ENCODE assay signal across 9 mouse cellular contexts in the genomic region with DNA sequence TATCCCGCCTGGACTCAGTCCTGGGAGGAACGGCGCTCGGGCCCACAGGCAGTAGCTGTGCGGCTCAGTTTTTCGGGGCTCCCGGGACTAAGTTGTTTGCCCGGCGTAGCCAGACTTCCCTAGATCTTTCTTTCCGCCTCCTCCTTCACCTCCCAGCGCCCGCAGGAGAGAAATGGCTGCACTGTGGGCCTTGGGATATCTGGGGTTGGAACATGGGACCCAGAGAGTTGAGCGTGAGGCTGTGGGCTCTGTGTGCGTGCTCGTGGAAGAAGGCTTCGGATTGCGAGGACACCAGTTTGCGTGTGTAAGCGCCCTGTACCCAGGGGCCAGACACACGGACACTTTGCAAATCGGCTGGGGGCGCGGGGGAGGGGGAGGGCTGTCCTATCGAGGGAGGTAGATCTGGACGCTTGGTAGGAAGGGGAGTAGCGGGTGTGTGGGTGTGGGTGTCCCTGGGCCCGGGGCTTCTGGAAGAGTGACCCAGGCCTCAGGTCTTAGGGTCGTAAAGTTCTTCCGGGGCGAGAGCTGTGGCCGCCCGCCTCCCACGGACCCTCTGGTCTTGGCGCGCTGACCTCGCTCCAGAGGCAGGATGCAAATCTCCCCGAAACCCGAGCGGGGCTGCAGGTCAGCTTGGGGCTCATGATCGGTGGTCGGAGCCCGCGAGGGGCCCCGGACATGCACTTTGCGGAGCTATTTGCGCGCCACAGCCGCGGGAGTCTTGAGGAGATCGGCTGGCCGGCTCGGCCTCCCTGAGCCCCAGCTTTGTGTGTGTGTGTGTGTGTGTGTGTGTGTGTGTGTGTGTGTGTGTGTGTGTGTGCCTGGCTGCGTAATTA. TPM values are rescaled to one million over a fixed set of nuclear protein-coding genes. Genes with fewer than 3 reads are reported as not detected.
DNase-seq lines count a peak whose midpoint lies in the region; ATAC-seq and TF ChIP-seq lines count a peak whose summit lies in the region.
"Had no signal": no experiment of that assay in that cellular context is flagged by ENCODE, and none has a peak within 500 bp of the region (broad histone marks: within the 10 kb centered on the region; RNA-seq: fewer than 3 reads in every experiment).

No protein-coding gene starts in this region.

- peaks cover 92% of the 10 kb centered on the region for H3K27me3 ChIP-seq in heart, embryonic 16.5 days (ENCODE audit: control insufficient read depth, insufficient read depth, low read length)
- peaks cover 95% of the 10 kb centered on the region for H3K27me3 ChIP-seq in hindbrain, embryonic 14.5 days (ENCODE audit: control insufficient read depth, insufficient read depth, low read length)
- H3K27me3 ChIP-seq in midbrain, embryonic 14.5 days (ENCODE audit: control insufficient read depth, insufficient read depth, low read length), result peaks cover 70% of the 10 kb centered on the region

- peak overlapping the region; percentile 15 for H3K4me3 ChIP-seq in heart, embryonic 16.5 days (ENCODE audit: low read length)
- peak overlapping the region; percentile 55 for H3K4me3 ChIP-seq in cortical plate, adult 2 months (ENCODE audit: insufficient read depth, low read length)
- peak overlapping the region; percentile 38 for H3K4me3 ChIP-seq in hindbrain, embryonic 14.5 days (replicated peaks; ENCODE audit: low read length)
- H3K4me3 ChIP-seq in midbrain, embryonic 14.5 days (replicated peaks; ENCODE audit: low read depth, low read length), result peak overlapping the region; percentile 56
- no peak overlapping the region for H3K4me3 ChIP-seq in lung, adult 2 months (replicated peaks; ENCODE audit: extremely low read depth, low read depth, low read length)

- no peak overlapping the region for H3K9ac ChIP-seq in heart, embryonic 16.5 days (ENCODE audit: low read length)
- H3K9ac ChIP-seq in hindbrain, embryonic 14.5 days, result peak overlapping the region; percentile 52
- H3K9ac ChIP-seq in midbrain, embryonic 14.5 days (replicated peaks; ENCODE audit: low read length), result peak overlapping the region; percentile 78

- TF ChIP-seq POLR2A in cortical plate, adult 2 months (IDR thresholded peaks at IDR 0.05; ENCODE audit: extremely low read depth, insufficient read depth, low read length), result no peak
- no peak for TF ChIP-seq POLR2A in lung, adult 2 months (IDR thresholded peaks at IDR 0.05; ENCODE audit: borderline replicate concordance, extremely low read depth, low read depth, low read length)

- peak overlapping the region; percentile 12; the same call in 1 of the 2 replicates for H3K4me2 ChIP-seq in heart, embryonic 16.5 days (ENCODE audit: low read depth, low read length)
- peak overlapping the region; percentile 51 for H3K4me2 ChIP-seq in hindbrain, embryonic 14.5 days (replicated peaks)
- peak overlapping the region; percentile 75 for H3K4me2 ChIP-seq in midbrain, embryonic 14.5 days (ENCODE audit: low read length)

- H3K4me1 ChIP-seq in heart, embryonic 16.5 days (ENCODE audit: control insufficient read depth, insufficient read depth, low read length), result peaks cover 13% of the 10 kb centered on the region
- H3K4me1 ChIP-seq in cortical plate, adult 2 months (ENCODE audit: control insufficient read depth, insufficient read depth, low read length), result 0 out of 2 replicates have a peak, but pooled peaks cover 2% of the 10 kb centered on the region
- no peaks in the 10 kb centered on the region for H3K4me1 ChIP-seq in hindbrain, embryonic 14.5 days (replicated peaks; ENCODE audit: control insufficient read depth, insufficient read depth, low read length)
- peaks cover 10% of the 10 kb centered on the region; the same call in 1 of the 2 replicates for H3K4me1 ChIP-seq in midbrain, embryonic 14.5 days (ENCODE audit: control insufficient read depth, insufficient read depth, low read length)
- H3K4me1 ChIP-seq in lung, adult 2 months (ENCODE audit: control insufficient read depth, insufficient read depth, low read length), result no peaks in the 10 kb centered on the region; the same call in 1 of the 2 replicates

- H3K27ac ChIP-seq in heart, embryonic 16.5 days (ENCODE audit: low read length), result no peak overlapping the region
- 0 out of 2 replicates have a peak overlapping the region, but pooled peaks have one; percentile 58 for H3K27ac ChIP-seq in cortical plate, adult 2 months (ENCODE audit: insufficient read depth, low read length)
- H3K27ac ChIP-seq in hindbrain, embryonic 14.5 days, result peak overlapping the region; percentile 71
- peak overlapping the region; percentile 86 for H3K27ac ChIP-seq in midbrain, embryonic 14.5 days (replicated peaks; ENCODE audit: low read depth, low read length)

- no peak for DNase-seq in heart, postnatal 14 days
- DNase-seq in hindbrain, embryonic 14.5 days (ENCODE audit: low spot score), result no peak
- peak; percentile 63 for DNase-seq in midbrain, embryonic 14.5 days
- no peak for DNase-seq in yolk sac, embryonic 10.5 days (ENCODE audit: low spot score)
- DNase-seq in lung, adult 2 months, result no peak
- no peak for DNase-seq in adrenal gland, postnatal 25 days
- DNase-seq: lung, postnatal 36 days had no signal

- no peak for ATAC-seq in heart, embryonic 16.5 days (replicated peaks; ENCODE audit: extremely low read depth, insufficient read depth, low FRiP score)
- ATAC-seq in hindbrain, embryonic 14.5 days (ENCODE audit: low FRiP score), result no peak
- ATAC-seq in midbrain, embryonic 14.5 days (ENCODE audit: low FRiP score, low TSS enrichment), result no peak

- 2% methylated on average over 53 of the region's 53 CpGs for WGBS in heart, embryonic 16.5 days
- WGBS in hindbrain, embryonic 14.5 days, result under 1% methylated on average over 53 of the region's 53 CpGs
- under 1% methylated on average over 53 of the region's 53 CpGs for WGBS in midbrain, embryonic 14.5 days
- 5% methylated on average over 53 of the region's 53 CpGs for WGBS in lung, adult 2 months

- no peaks in the 10 kb centered on the region for H3K36me3 ChIP-seq in heart, embryonic 16.5 days (ENCODE audit: control insufficient read depth, insufficient read depth)
- H3K36me3 ChIP-seq in hindbrain, embryonic 14.5 days (replicated peaks; ENCODE audit: control insufficient read depth, insufficient read depth), result no peaks in the 10 kb centered on the region
- H3K36me3 ChIP-seq in midbrain, embryonic 14.5 days (ENCODE audit: control insufficient read depth, insufficient read depth, low read length), result peaks cover 11% of the 10 kb centered on the region

- no peak for TF ChIP-seq CTCF in cortical plate, adult 2 months (IDR thresholded peaks at IDR 0.05; ENCODE audit: extremely low read depth, insufficient read depth, low read length)
- no peak for TF ChIP-seq CTCF in lung, adult 2 months (IDR thresholded peaks at IDR 0.05; ENCODE audit: insufficient read depth, low read length)

- no peaks in the 10 kb centered on the region for H3K9me3 ChIP-seq in heart, embryonic 16.5 days (replicated peaks; ENCODE audit: control insufficient read depth, low read length)
- H3K9me3 ChIP-seq in hindbrain, embryonic 14.5 days (ENCODE audit: control insufficient read depth, low read length), result no peaks in the 10 kb centered on the region
- H3K9me3 ChIP-seq in midbrain, embryonic 14.5 days (ENCODE audit: control insufficient read depth, low read length), result no peaks in the 10 kb centered on the region

- intact Hi-C loops in heart, postnatal 14 days (cut with DNase I), result no loop called here

RNA-seq across cellular contexts. Expression of gene Lhx2, which starts 17.6 kb away (rescaled TPM):
- not detected in 2 replicates for polyA plus RNA-seq in heart, embryonic 16.5 days (2015; fragmentation: Nextera tagmentation; extraction: Ambion mirVana)
- total RNA-seq in heart, postnatal 14 days (2021), result under 1 TPM in 1 of 2 experiments, not detected in 1; 0.07 TPM
- 82.4 and 83.3 TPM in 2 replicates for polyA plus RNA-seq in cortical plate, adult 2 months (2012; rRNA removed)
- 13.2 and 18.7 TPM in 2 replicates for polyA plus RNA-seq in hindbrain, embryonic 14.5 days (2014; fragmentation: Nextera tagmentation; extraction: Ambion mirVana)
- 47.8 and 68.9 TPM in 2 replicates for polyA plus RNA-seq in midbrain, embryonic 14.5 days (2014; fragmentation: Nextera tagmentation; extraction: Ambion mirVana)
- not detected in 2 replicates for polyA plus RNA-seq in lung, adult 2 months (2012; rRNA removed)
- not detected in 2 replicates for total RNA-seq in adrenal gland, postnatal 25 days (2021)

Comparison
In these comparisons a context has a peak if more than half of its experiments do, and no peak if none do; other contexts are left out.
1. H3K4me2 ChIP-seq: peak in every context shown above with its lines; median percentile 75 in midbrain, embryonic 14.5 days; 51 in hindbrain, embryonic 14.5 days; 12 in heart, embryonic 16.5 days.
2. RNA of gene Lhx2, which starts 17.6 kb away (polyA plus RNA-seq): 82.4 to 83.3 TPM in cortical plate, adult 2 months, 47.8 to 68.9 TPM in midbrain, embryonic 14.5 days and 13.2 to 18.7 TPM in hindbrain, embryonic 14.5 days; not detected in heart, embryonic 16.5 days and not detected in lung, adult 2 months; every median in the first group is over 10 times any median in the second.